Mouse (Mus musculus): ENCODE results near the gene Nek4. TPM values are rescaled to one million over a fixed set of nuclear protein-coding genes. Genes with fewer than 3 reads are reported as not detected.
A peak's percentile ranks its signal among the peaks of the same experiment; 100 is the strongest.

Nek4 gene
- total and polyA plus RNA-seq, 2 experiments: 3.1 to 6.7 TPM

DNA sequence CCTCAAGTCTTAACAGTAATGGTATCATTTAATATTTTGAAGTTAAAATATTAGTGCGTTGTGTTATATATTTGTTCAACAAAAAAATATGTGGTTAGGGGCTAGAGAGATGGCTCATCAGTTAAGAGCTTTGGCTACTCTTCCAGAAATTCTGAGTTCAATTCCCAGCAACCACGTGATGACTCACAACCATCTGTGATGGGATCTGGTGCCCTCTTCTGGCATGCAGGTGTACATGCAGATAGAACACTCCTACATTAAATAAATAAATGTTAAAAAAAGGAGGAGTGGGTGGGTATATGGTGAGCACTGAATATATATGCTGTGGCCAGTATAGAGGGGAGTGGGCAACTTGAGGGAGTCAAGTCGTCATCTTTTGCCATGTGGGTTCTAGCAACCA, 74.6 kb downstream of the Nek4 start:
- no peak for TF ChIP-seq POLR2A (IDR thresholded peaks at IDR 0.05; ENCODE audit: extremely low read depth, insufficient read depth, low read length)
- peak; percentile 20; the same call in 1 of the 2 replicates for TF ChIP-seq CTCF (IDR thresholded peaks at IDR 0.05; ENCODE audit: low read depth, low read length)
- DNase-seq (ENCODE audit: extremely low read depth, low read depth, low spot score): peak; percentile 22
- H3K4me3 ChIP-seq (ENCODE audit: insufficient read depth, low read depth, low read length): no peak overlapping the region
- H3K36me3 ChIP-seq (ENCODE audit: control insufficient read depth, insufficient read depth, low read length): peaks cover 45% of the 10 kb centered on the region
- H3K79me2 ChIP-seq (ENCODE audit: control insufficient read depth, insufficient read depth, low read length): no peaks in the 10 kb centered on the region; the same call in 1 of the 2 replicates
- no peak overlapping the region for H3K27ac ChIP-seq (replicated peaks; ENCODE audit: insufficient read depth, low read depth, low read length)
- H3K27me3 ChIP-seq (ENCODE audit: control insufficient read depth, insufficient read depth, low read length): no peaks in the 10 kb centered on the region
- no peak overlapping the region for H3K9ac ChIP-seq (ENCODE audit: low read depth, low read length)
- H3K4me1 ChIP-seq (ENCODE audit: control insufficient read depth, insufficient read depth, low read length): peaks cover 15% of the 10 kb centered on the region
- 85% methylated on average over 3 of the region's 3 CpGs for WGBS

Other genes starting within 250 kb of the Nek4 start
- gene Sfmbt1, start 236.5 kb upstream of the Nek4 start, total RNA-seq (2014; rRNA removed): 11.1 and 11.2 TPM in 2 replicates
- 1.6 and 2.1 TPM in 2 replicates for gene Sfmbt1, start 236.5 kb upstream of the Nek4 start, polyA plus RNA-seq (2012; rRNA removed)
- gene Tmem110, start 125.8 kb upstream of the Nek4 start, total RNA-seq (2014; rRNA removed): 3.7 and 4.1 TPM in 2 replicates
- gene Tmem110, start 125.8 kb upstream of the Nek4 start, polyA plus RNA-seq (2012; rRNA removed): 7.5 and 8.2 TPM in 2 replicates
- 1.0 and 2.3 TPM in 2 replicates for gene Mustn1, start 72.2 kb upstream of the Nek4 start, total RNA-seq (2014; rRNA removed)
- gene Mustn1, start 72.2 kb upstream of the Nek4 start, polyA plus RNA-seq (2012; rRNA removed): 4.1 and 4.4 TPM in 2 replicates
- 1,004 and 1,280 TPM in 2 replicates for gene Itih4, start 64.9 kb upstream of the Nek4 start, total RNA-seq (2014; rRNA removed)
- 1,016 and 1,052 TPM in 2 replicates for gene Itih4, start 64.9 kb upstream of the Nek4 start, polyA plus RNA-seq (2012; rRNA removed)
- 603 and 791 TPM in 2 replicates for gene Itih3, start 27.6 kb upstream of the Nek4 start, total RNA-seq (2014; rRNA removed)
- gene Itih3, start 27.6 kb upstream of the Nek4 start, polyA plus RNA-seq (2012; rRNA removed): 335 and 492 TPM in 2 replicates
- gene Itih1, start 8.1 kb upstream of the Nek4 start, total RNA-seq (2014; rRNA removed): 544 and 683 TPM in 2 replicates
- 457 and 504 TPM in 2 replicates for gene Itih1, start 8.1 kb upstream of the Nek4 start, polyA plus RNA-seq (2012; rRNA removed)
- 8.8 and 10.2 TPM in 2 replicates for gene Glt8d1, start 50.0 kb downstream of the Nek4 start, total RNA-seq (2014; rRNA removed)
- gene Glt8d1, start 50.0 kb downstream of the Nek4 start, polyA plus RNA-seq (2012; rRNA removed): 3.1 and 5.4 TPM in 2 replicates
- gene Spcs1, start 50.3 kb downstream of the Nek4 start, total RNA-seq (2014; rRNA removed): 158 and 183 TPM in 2 replicates
- gene Spcs1, start 50.3 kb downstream of the Nek4 start, polyA plus RNA-seq (2012; rRNA removed): 101 and 128 TPM in 2 replicates
- gene Pbrm1, start 67.8 kb downstream of the Nek4 start, total RNA-seq (2014; rRNA removed): 26.3 and 28.7 TPM in 2 replicates
- gene Pbrm1, start 67.8 kb downstream of the Nek4 start, polyA plus RNA-seq (2012; rRNA removed): 6.1 and 6.3 TPM in 2 replicates
- gene Gnl3, start 67.8 kb downstream of the Nek4 start, total RNA-seq (2014; rRNA removed): 16.3 and 21.1 TPM in 2 replicates
- gene Gnl3, start 67.8 kb downstream of the Nek4 start, polyA plus RNA-seq (2012; rRNA removed): 8.3 and 18.2 TPM in 2 replicates
- 30.9 and 35.3 TPM in 2 replicates for gene Smim4, start 177.6 kb downstream of the Nek4 start, total RNA-seq (2014; rRNA removed)
- 63.8 and 65.1 TPM in 2 replicates for gene Smim4, start 177.6 kb downstream of the Nek4 start, polyA plus RNA-seq (2012; rRNA removed)
- gene Nt5dc2, start 179.7 kb downstream of the Nek4 start, total RNA-seq (2014; rRNA removed): 3.0 and 6.0 TPM in 2 replicates
- 14.8 and 17.5 TPM in 2 replicates for gene Nt5dc2, start 179.7 kb downstream of the Nek4 start, polyA plus RNA-seq (2012; rRNA removed)
- 27.0 and 39.5 TPM in 2 replicates for gene Stab1, start 217.3 kb downstream of the Nek4 start, total RNA-seq (2014; rRNA removed)
- 32.7 and 52.3 TPM in 2 replicates for gene Stab1, start 217.3 kb downstream of the Nek4 start, polyA plus RNA-seq (2012; rRNA removed)